Mouse (Mus musculus): ENCODE measurements around the gene Pex12.
A peak's percentile ranks its signal among the peaks of the same experiment; 100 is the strongest.
"Not testable (repeated sequence)": the region's sequence is repeated elsewhere in the genome, so short reads cannot be mapped to it uniquely, and the experiment has no call there.

Gene Pex12

GRCm38 (mm10) chr11:83286566-83286965 lies 15.8 kb downstream of the Pex12 start, which contains the start of gene Slfn14:
Gene Slfn14 (minus strand): TSS chr11:83286726.
- no peak for DNase-seq (ENCODE audit: low spot score)

- no peak for DNase-seq (ENCODE audit: low spot score)
Observed at GRCm38 (mm10) chr11:83285627-83286026, 16.8 kb downstream of the Pex12 start.

GRCm38 (mm10) chr11:83282084-83282483 lies 20.3 kb downstream of the Pex12 start:
- no peak for DNase-seq (ENCODE audit: low spot score)

GRCm38 (mm10) chr11:83279691-83280090 lies 22.7 kb downstream of the Pex12 start:
- no peak for DNase-seq (ENCODE audit: low spot score)

GRCm38 (mm10) chr11:83279024-83279423 lies 23.4 kb downstream of the Pex12 start:
- no peak for DNase-seq (ENCODE audit: low spot score)

GRCm38 (mm10) chr11:83276251-83276650 lies 26.1 kb downstream of the Pex12 start:
- no peak for DNase-seq (ENCODE audit: low spot score)

GRCm38 (mm10) chr11:83271951-83272843 lies 30.2 kb downstream of the Pex12 start:
- DNase-seq (ENCODE audit: low spot score): peak; percentile 52

- peak; percentile 91 for DNase-seq (ENCODE audit: low spot score)
Observed at GRCm38 (mm10) chr11:83271151-83271950, 31.0 kb downstream of the Pex12 start.

- no peak for DNase-seq (ENCODE audit: low spot score)
Observed at GRCm38 (mm10) chr11:83270842-83271150, 31.6 kb downstream of the Pex12 start.

- DNase-seq (ENCODE audit: low spot score): no peak
Observed at GRCm38 (mm10) chr11:83263146-83263545, 39.2 kb downstream of the Pex12 start.

GRCm38 (mm10) chr11:83262673-83263072 lies 39.7 kb downstream of the Pex12 start:
- DNase-seq (ENCODE audit: low spot score): no peak

GRCm38 (mm10) chr11:83257211-83257610 lies 45.2 kb downstream of the Pex12 start:
- DNase-seq (ENCODE audit: low spot score): not testable (repeated sequence)
